Mouse (Mus musculus) adrenal gland, adult (tissue): ENCODE measurements around the gene Dmrtc1a.
A peak's percentile ranks its signal among the peaks of the same experiment; 100 is the strongest.
"Not testable (repeated sequence)": the region's sequence is repeated elsewhere in the genome, so short reads cannot be mapped to it uniquely, and the experiment has no call there.

ENCODE experiments used
- DNase-seq, 2 experiments: peaks; one replicate each; pipeline ENCODE4 v3.0.0; 2022 to 2023; ENCODE audit warnings: low spot score in 1 of 2; ENCODE audit not compliant: inconsistent age in 2 of 2

Gene Dmrtc1a

DNA sequence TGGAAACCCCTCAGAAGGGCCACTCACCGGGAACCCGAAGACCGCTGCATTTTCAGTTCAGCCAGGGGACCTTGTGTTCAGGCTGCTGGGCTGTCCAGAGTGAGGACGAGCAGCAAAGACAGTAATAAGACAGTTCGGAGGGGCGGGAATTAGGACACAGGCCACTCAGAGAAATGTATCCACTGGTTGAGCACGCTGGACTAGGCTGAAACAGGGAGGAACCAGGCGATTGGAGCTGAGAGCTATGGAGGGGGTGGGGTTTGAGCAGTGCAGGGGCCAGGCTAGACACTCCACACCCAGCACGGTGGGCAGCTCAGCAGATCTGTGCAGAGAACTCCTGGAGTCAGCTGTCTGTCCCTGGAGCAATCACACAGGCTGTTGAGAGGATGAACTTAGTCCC, at the start of gene Dmrtc1a, which contains the start of gene 1700011M02Rik:
Dmrtc1a (minus strand) TSS at position 101 of the 400 bp plus-strand sequence.
1700011M02Rik (plus strand) TSS at position 319 of the 400 bp plus-strand sequence.
- DNase-seq = not testable (repeated sequence)

DNA sequence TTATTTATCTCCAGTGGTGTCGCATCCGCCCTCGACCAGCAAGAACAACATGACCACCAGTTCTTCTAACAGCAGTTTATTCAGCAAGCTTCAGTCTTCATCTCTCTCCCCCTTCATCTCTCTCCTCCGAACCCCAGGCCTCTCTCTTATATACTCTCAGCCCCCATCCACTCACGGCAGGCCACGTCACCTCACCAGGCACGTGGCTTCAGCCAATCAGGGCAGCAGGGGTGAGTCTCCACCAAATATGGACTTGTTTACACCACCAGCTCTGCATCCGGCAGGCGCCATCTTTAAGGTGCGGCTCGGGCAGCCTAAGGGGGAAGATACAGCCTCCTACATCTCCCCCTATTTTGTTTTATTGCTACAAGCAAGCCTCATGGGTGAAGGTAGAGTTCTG, 41.6 kb upstream of the Dmrtc1a start:
- DNase-seq = not testable (repeated sequence)

DNA sequence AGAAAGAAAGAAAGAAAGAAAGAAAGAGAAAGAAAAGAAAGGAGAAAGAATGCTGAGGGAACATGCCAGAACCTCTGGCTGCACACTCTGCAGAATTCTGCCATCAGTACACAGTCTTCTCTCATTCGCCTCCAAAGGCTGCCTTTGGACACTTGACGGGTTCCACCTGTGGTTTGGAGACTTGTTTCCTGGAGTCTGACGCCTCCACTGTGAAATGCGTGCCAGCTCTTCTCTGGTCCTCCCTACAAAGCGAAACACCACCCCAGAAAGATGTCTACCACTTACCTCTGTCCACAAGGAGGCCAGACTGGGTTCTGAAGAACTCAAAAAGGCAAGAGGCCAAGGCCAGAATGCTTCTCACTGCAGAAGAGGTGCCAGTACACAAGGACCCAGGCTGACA, 28.3 kb upstream of the Dmrtc1a start:
- no peak for DNase-seq

DNA sequence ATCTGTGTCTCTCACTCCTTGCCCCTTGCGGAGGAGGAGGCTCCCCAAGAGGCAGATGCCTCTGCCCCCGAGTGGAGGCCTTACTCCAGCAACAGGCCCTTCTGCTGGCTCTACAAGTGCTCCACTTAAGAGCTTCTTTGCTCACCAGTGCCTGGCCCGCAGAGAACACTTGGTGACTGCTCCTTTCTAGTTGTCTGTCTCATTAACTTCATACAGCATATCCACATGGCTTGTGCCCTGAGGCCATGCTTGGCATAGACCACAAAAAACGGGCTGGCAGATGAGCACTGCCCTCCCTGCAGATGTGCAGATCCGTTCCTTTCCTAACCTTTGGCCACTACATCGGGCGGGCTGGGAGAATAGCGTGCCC, 25.9 kb upstream of the Dmrtc1a start:
- no peak for DNase-seq

DNA sequence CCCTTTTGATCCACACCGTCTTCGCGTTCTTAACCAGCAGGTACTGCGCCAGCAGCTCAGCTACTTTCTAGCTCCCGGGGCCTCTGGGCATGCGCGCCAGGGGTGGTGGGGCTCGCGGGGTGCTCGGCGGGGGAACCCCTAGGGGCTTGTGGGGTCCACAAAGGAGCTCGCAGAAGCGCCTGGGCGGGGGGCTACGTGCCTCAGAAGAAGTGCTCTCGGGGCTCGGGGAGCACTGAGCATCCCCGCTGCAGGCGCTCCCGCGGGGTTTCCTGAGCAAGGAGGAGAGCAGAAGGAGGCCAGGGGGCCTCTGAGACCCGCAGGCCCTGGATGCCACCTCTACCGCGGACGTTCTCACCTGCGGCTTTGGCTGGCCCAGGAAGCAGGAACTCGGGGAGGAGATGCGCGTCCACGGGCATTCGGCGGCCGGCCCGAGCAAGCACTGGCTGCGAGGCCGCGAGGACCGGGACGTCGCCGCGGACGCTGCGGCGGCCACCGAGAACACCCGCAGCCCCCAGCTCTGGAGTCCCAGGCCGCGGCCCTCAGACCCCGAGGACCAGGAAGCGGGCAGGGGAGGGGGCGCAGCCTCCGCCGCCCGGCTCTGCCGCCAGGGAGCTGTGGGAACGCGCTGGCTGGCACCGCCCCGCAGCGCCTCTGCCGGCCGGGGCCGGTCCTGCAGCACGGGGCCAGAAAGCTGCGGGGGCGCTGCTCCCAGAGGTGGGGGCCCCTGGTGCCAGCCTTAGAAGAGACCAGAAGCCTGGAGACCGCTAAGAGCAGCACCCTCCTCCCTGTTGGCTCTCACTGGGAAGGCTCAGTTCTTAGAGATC, 25.3 kb upstream of the Dmrtc1a start:
- DNase-seq = peak; percentile 24 to 71

DNA sequence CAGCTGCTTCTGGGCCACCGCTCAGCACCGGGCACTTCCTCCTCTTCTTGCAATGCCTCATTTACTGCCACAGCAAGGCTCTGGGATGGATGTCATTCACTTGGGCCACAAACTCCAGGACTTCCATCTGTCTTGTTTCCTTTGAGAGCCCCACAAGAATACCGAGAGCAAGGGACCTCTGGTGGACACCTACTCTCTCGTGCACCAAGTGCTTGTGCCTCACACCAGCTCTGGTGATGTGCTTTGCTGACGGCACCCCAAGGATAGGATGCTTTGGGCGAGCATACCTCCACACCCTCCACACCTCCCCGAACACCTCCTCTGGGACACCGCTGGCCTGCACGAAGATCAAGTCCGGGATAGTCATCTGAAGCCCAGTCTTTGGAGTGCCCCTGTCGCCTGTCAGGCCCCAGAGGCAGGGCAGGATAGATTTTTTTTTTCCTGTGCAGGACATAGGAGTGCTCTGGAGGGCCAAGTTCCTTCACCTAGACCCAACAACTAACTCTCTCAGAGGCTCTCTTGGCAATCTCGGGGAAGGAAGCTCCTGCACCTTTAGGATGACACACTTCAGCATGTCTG, 24.6 kb upstream of the Dmrtc1a start:
- DNase-seq = no peak

DNA sequence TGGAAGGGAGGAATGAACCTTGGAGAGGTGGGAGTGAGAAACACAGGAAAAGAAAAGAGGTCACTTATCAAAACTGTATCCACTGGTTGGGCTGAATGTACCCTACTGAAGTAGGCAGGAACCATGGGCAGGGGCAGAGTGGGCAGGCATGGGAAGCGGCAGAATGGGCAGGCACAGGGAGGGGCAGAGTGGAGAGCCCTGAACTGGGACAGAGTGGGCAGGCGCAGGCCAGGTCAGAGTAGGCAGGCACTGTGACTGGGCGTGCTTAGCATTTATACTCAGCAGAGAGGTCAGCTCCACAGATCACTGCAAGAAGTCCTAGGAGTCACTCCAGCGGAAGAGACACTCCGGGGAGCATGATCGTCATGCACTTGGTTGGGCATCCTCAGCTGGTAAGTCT, 19.6 kb upstream of the Dmrtc1a start, which contains the start of gene 1700018G05Rik:
1700018G05Rik (plus strand) TSS at position 301 of the 400 bp plus-strand sequence.
- DNase-seq = not testable (repeated sequence)

DNA sequence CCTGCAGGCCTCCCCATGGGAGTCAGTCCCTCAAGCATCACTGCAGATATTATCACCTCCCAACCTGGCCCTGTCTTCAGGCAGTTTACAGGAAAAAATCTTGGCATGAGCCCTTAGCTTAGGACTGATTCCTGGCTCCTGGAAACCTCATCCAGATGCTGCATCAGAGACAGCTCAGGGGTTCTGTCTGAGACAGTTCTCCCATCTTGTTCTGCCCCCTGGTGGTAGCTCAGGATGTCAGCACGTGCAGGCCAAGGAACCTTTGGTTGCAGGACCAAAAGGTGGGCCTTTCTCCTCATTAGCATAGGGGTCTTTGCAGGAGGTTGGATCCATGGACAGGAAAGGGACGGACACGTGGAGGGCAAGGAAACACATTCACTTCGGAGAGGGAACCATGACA, 18.2 kb upstream of the Dmrtc1a start:
- peak in 1 of 2 experiments; percentile 52 for DNase-seq

DNA sequence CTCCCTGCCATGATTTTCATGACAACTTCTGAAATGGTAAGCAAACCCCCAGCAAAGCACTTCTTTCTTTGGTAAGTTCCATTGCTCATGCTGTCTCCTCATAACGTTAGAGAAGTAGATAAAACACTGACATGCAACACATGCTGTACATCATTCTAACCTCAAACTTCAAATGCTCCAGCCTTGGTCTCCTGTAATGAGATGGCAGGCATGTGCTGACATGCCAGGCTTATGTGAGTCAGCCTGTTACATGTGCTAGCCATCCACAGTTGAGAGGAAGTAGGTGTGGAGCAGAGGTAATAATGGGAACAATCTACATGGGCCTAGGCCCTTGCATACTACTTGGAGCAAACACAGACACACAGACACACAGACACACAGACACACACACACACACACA, 6.3 kb upstream of the Dmrtc1a start:
- DNase-seq = not testable (repeated sequence)

DNA sequence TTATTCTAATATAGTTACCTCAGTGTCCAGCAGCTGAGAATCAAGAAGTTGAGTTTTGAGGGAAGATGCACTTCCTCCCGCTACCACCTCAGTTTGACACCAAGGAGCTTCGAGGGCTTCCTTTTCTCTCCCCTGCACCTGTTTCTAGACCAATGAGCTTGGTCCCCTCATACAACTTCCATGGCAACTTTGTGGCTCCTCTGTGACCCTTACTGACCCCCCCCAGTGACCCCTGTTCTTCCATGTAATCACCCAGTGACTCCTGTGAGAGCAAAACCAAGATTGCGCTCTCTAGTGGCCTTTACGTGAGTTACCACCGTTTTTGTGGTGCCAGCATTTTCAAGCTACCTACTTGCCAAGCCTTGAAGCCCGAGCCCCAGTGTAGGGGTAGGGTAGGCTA, 40.6 kb downstream of the Dmrtc1a start, which contains the start of gene 1700031F05Rik:
1700031F05Rik (minus strand) TSS at position 101 of the 400 bp plus-strand sequence.
- no peak for DNase-seq

DNA sequence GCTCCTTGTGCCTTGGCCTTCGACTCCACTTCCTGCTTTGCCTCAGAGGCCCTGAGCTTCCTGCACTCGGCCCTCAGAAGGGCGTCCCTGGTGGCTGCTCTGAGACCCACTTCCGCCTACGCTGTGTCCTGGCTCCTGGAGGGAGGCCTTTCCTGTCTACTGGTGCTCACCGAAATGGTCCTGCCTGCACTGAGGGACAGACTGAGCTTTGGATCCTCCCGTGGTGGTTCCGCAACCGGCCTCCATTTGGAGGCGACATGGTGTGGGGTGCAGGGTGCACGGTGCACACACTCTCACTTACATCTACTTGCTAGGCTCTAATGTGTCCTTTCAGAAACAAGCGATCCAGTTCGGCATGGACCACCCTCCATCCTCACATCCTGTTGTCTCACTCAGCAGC, 54.0 kb downstream of the Dmrtc1a start, which contains the start of gene Dmrtc1c2:
Dmrtc1c2 (minus strand) TSS at position 101 of the 400 bp plus-strand sequence.
- DNase-seq = not testable (repeated sequence)
